Mouse (Mus musculus): ENCODE data around the gene BC024063.
"Not testable (repeated sequence)": the region's sequence is repeated elsewhere in the genome, so short reads cannot be mapped to it uniquely, and the experiment has no call there.

The BC024063 gene

GRCm38 (mm10) chr10:82082728-82083621 lies at the start of gene BC024063:
Gene BC024063 (plus strand): TSS chr10:82083353.
- in situ Hi-C loops (cut with MseI, MboI), result not testable (repeated sequence)

- in situ Hi-C loops (cut with MseI, MboI), result loop anchor here (25.0 kb wide), 1 partner anchor 405 kb away; the partner anchor contains the start of genes Ankrd24 (in 2 of the 2), Gm10778 (in 2 of the 2) and Sirt6 (in 2 of the 2)
These were observed 41.0 kb upstream of the BC024063 start for GRCm38 (mm10) chr10:82042191-82042590.

DNA sequence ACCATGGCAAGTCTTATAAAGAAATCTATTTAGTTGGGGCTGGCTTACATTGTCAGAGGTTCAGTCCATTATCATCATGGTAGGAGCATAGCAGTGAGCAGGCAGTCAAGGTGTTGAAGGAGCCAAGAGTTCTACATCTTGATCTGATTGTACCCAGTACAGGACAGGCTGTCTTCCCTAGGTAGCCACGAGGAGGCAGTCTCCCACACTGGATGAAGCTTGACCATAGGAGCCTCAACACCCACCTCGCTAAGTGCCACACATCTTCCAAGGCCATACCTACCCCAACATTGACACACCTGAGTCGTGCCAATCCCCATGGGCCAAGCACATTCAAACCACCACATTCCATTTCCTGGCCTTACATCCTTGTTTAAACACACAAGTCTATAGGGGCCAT lies 36.5 kb upstream of the BC024063 start:
- in situ Hi-C loops (cut with MseI, MboI), result loop anchor here (5.0 to 25.0 kb wide), 2 partner anchors 131 to 409 kb away; partner anchors contain the start of genes Ankrd24 (in 2 of the 2), Gm10778 (in 2 of the 2) and Sirt6 (in 2 of the 2)

DNA sequence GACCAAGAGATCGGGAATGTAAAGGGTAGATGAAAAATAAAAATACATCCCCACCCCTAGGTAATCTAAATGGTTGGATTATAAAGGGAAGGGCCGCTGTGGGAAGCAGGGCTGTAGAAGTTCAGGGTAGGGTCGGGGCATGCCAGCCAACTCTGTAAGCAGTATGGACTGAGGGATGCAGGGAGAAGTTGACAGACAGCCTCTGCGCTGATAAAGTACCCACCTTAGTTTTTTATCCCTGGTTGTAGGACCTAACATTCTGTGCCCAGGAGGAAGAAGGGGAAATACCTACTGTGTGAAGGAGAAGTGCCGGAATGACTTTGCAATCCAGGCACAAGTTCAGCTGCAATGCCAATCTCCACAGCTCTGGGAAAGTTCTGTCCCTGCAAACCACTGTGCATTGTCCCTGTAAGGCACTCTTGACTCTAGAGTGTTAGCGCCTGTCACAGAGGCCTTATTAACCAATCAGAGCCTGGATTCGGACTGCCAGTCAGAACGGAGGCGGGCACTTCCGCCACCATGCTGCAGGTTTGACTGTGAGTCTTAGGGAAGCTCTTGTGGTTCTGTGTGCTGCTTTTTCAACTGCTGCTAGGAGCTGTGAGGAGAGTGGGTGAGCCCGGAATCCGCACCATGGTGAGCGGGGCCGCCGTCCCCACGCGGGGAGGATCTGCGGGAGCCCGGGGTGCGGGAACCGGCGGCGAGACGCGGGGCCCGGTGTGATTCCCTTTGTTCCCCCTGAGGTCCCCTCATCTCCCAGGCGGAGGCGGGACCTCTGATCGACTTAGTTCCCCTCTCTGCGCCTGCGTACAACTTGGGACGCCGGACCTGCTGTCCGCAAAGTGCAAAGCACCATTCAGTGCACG lies 35.3 kb upstream of the BC024063 start, which contains the start of gene Zfp873:
Gene Zfp873, plus strand, starts transcription at position 527 of the 863 bp plus-strand sequence.
- in situ Hi-C loops (cut with MseI, MboI), result loop anchor here (5.0 to 25.0 kb wide), 2 partner anchors 129 to 411 kb away; partner anchors contain the start of genes Ankrd24 (in 2 of the 2), Gm10778 (in 2 of the 2) and Sirt6 (in 2 of the 2)

GRCm38 (mm10) chr10:82048460-82048804 lies 34.7 kb upstream of the BC024063 start:
- in situ Hi-C loops (cut with MseI, MboI), result loop anchor here (5.0 to 25.0 kb wide), 2 partner anchors 129 to 411 kb away; partner anchors contain the start of genes Ankrd24 (in 2 of the 2), Gm10778 (in 2 of the 2) and Sirt6 (in 2 of the 2)

DNA sequence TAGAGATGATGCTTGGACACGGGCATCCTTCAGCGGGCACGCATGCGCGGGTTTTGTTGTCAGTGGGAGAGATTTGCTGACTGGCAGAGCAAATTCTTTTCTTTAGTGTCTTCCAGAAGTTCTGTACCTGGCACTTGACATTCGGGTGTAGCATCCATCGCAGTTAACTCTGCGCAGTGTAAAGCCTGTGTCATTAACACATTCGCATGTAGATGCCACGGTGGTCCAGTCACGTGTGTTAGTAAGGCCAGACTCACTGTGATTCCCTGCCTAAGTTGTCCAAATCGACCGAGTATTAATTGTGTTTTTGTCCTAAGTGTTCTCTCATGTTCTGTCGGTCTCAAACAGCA lies 444 bp downstream of the BC024063 start:
- in situ Hi-C loops (cut with MseI, MboI), result not testable (repeated sequence)

DNA sequence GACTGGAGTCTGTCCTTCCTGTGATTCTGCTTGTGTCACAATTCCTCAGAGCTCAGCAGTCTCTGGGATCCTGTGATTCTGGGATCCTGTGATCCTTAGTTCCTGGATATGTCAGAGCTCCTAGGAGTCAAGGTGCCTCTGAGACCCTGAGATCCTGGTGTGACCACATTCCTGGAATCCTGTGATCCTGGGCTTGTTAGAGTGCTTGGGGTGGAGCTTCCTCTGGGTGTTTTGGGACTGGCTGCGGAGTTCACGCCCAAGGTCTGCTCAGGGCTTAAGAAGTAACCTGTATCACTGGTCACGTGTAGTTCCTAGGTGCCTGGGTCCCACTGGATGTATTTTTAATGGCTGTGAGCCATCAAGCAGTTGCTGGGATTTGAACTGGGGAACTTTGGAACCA lies 34.1 kb downstream of the BC024063 start:
- in situ Hi-C loops (cut with MseI, MboI), result no loop called here

DNA sequence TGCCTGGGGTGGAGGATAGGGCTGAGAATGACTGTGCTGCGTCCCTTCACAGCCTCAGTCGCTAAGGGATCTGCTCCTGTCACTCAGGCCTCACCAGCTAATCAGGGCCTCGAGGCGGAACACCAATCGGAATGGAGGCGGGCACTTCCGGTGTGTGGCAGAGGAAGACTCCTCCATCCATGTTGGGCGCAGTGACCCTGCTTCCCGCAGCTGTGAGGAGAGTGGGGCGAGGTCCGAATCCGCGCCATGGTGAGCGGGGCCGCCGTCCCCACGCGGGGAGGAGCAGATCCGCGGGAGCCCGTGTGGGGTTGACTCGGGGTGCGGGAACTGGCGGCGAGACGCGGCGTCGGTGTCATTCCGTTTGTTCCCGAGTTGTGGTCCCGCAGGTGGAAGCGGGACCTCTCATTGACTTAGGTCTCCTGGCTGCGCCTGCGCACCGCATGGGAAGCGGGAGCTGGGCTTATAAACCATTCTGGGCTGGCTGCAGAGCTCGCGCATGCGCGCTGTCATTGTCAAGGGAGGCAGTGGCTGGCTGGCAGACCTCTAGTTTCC lies 44.8 kb downstream of the BC024063 start, which contains the start of gene AU041133:
Gene AU041133, plus strand, starts transcription at position 164 of the 552 bp plus-strand sequence.
- in situ Hi-C loops (cut with MseI, MboI), result no loop called here

- in situ Hi-C loops (cut with MseI, MboI), result no loop called here
These were observed 62.1 kb downstream of the BC024063 start for GRCm38 (mm10) chr10:82145282-82145681.

DNA sequence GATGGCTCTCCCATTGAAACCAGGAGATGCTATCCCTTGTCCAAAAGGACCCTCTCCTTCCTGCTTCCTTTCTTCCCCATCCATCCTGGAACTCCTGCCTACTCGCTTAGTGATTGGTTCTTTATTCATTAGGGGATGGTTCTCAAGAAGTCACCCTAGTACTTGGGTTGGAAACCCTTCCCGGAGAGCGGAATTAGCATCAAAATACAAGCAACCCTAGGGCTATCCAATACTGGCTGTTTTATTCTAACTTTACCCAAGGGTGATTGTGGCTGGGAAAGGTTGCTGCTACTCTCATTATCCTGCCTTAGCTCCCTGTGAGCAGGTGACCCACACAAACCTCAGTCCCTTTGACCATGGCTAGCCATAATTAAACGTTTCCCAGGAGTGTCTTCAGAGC lies 64.4 kb downstream of the BC024063 start:
- in situ Hi-C loops (cut with MseI, MboI), result no loop called here
